1 mouse cellular context compared by ENCODE assay signal in the genomic region with DNA sequence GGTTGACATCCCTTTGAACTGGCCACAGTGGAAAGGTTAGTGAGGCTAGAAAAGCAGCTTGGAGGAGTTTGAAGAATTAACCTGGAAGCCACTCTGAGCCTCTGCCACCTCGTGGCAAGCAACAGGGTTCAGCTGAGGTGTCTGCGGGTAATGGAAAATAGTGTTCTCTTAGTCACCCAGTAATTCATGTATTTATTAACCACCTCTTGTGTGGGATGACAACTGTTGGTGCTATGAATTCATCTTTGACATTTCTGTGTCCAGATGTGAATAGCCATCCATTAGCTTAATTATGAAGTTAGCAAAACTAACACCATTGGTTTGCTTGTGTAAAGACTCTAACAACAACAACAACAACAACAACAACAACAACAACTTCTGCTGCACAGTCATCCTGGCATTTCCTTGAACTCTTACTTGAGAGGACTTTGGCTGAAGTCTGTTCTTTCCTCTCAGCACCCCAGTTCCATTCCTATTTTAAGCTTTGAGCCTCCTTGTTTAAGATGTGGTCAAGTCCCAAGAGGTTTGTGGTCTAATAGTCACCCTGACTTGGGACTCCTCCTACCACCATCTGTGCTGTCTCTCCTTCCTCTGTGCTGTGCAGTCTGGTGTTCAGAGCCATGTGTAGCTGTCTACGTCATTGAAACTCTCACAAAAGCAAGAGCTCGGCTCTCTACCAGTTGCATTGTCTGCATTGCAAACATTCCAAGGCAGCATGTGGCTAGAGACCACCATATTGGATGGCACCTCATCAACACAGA.
A peak's percentile ranks its signal among the peaks of the same experiment; 100 is the strongest.
TF ChIP-seq lines count a peak whose summit lies in the region.

No protein-coding gene starts in this region.

TF ChIP-seq in CH12.LX, 34 proteins besides CTCF, POLR2A, EP300 and RAD21 (continued from another document):
- no peak for TF ChIP-seq ZC3H11A (IDR thresholded peaks at IDR 0.05; ENCODE audit: low read depth, low read length)
- TF ChIP-seq PAX5 (IDR thresholded peaks at IDR 0.05; ENCODE audit: low read length): no peak
- peak; percentile 44; the same call in 1 of the 2 replicates for TF ChIP-seq CHD2 (IDR thresholded peaks at IDR 0.05; ENCODE audit: low read length)
- TF ChIP-seq JUND (conservative IDR thresholded peaks at IDR 0.05; ENCODE audit: low read depth, low read length): no peak; the same call in 1 of the 2 replicates
- peak; percentile 89 for TF ChIP-seq MAX (IDR thresholded peaks at IDR 0.05; ENCODE audit: low read length)
- 0 out of 2 replicates have a peak, but pooled peaks have one; percentile 53 for TF ChIP-seq KAT2A (IDR thresholded peaks at IDR 0.05; ENCODE audit: insufficient replicate concordance, low read length)
- peak; percentile 81 for TF ChIP-seq RCOR1 (conservative IDR thresholded peaks at IDR 0.05; ENCODE audit: low read depth, low read length)
- TF ChIP-seq NRF1 (IDR thresholded peaks at IDR 0.05; ENCODE audit: low read depth, low read length): no peak
- peak; percentile 97 for TF ChIP-seq TCF12 (IDR thresholded peaks at IDR 0.05; ENCODE audit: low read depth, low read length)
- peak; percentile 89 for TF ChIP-seq BHLHE40 (IDR thresholded peaks at IDR 0.05; ENCODE audit: low read depth, low read length)
- TF ChIP-seq MEF2A (IDR thresholded peaks at IDR 0.05; ENCODE audit: borderline replicate concordance, low read depth, low read length): peak; percentile 99
- no peak for TF ChIP-seq E2F4 (IDR thresholded peaks at IDR 0.05; ENCODE audit: insufficient replicate concordance, low read depth, low read length)
TF ChIP-seq in CH12.LX: peak in this region for 16.
